In the genomic region with DNA sequence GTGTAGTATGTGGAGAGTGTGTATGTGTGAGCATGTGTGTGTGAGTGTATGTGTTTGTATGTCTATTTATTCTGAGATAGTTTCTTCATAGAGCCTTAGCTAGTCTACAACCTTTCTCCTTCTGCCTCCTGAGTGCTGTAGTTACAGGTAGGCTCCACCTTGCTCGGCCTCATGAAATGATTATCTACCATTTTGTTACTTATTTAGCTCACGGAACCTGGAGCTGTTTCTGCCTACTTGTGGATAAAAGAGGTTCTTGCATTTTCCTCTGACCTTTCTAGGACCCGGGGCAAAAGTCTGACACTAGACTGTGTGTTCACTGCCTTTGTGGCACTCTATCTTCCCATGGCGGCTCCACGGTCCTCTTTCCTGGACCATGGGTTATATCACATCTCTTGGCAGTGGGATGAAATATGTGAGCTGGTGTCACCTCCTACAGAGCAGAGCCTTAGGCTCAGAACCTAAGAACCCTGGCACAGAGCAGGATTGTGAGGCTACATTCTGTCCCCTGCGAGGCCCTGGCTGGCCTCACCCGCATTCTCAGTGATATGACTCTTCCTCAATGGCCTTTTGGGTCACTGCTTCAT, we compare ENCODE assay signal across 8 mouse cellular contexts. TPM values are rescaled to one million over a fixed set of nuclear protein-coding genes. Genes with fewer than 3 reads are reported as not detected.
DNase-seq lines count a peak whose midpoint lies in the region; ATAC-seq and TF ChIP-seq lines count a peak whose summit lies in the region.

TSS of gene Bri3 (plus strand) at position 537 of the 587 bp plus-strand sequence.

- no peak for TF ChIP-seq CTCF in heart, adult 2 months (IDR thresholded peaks at IDR 0.05)

- intact Hi-C loops in heart, adult 2 months (cut with DNase I), result no loop called here

- TF ChIP-seq POLR2A in heart, adult 2 months (IDR thresholded peaks at IDR 0.05; ENCODE audit: insufficient read depth, low read depth, low read length), result no peak

- H3K36me3 ChIP-seq in heart, adult 2 months (ENCODE audit: control insufficient read depth, insufficient read depth, low read length), result no peaks in the 10 kb centered on the region
- no peaks in the 10 kb centered on the region for H3K36me3 ChIP-seq in intestine, embryonic 14.5 days (ENCODE audit: control insufficient read depth, insufficient read depth, low read length)
- H3K36me3 ChIP-seq in megakaryocyte, embryonic 14.5 days (replicated peaks; ENCODE audit: low read length), result no peaks in the 10 kb centered on the region

- H3K4me1 ChIP-seq in heart, adult 2 months (ENCODE audit: control insufficient read depth, insufficient read depth, low read length), result peaks cover 4% of the 10 kb centered on the region
- peaks cover 15% of the 10 kb centered on the region for H3K4me1 ChIP-seq in intestine, embryonic 14.5 days (replicated peaks; ENCODE audit: control insufficient read depth, insufficient read depth, low read length)
- 0 out of 2 replicates have a peak, but pooled peaks cover 3% of the 10 kb centered on the region for H3K4me1 ChIP-seq in megakaryocyte, embryonic 14.5 days

- no peak within 1 kb of the TSS for H3K9ac ChIP-seq in heart, adult 2 months (ENCODE audit: low read depth, low read length)
- no peak within 1 kb of the TSS for H3K9ac ChIP-seq in intestine, embryonic 14.5 days (ENCODE audit: low read length)

- ATAC-seq in intestine, embryonic 14.5 days (replicated peaks; ENCODE audit: low FRiP score, low TSS enrichment, low read depth), result no peak
- no peak for ATAC-seq in erythroid progenitor cell, adult 5-6 weeks (replicated peaks; ENCODE audit: low FRiP score, poor library complexity, severe bottlenecking)

- H3K27ac ChIP-seq in heart, adult 2 months, result no peak within 1 kb of the TSS
- no peak within 1 kb of the TSS for H3K27ac ChIP-seq in intestine, embryonic 14.5 days (ENCODE audit: low read depth)

- no peaks in the 10 kb centered on the region for H3K79me2 ChIP-seq in heart, adult 2 months (replicated peaks; ENCODE audit: control insufficient read depth, insufficient read depth, low read length)

- DNase-seq in heart, adult 2 months, result no peak
- DNase-seq in heart, adult 11 months, result no peak
- DNase-seq in adrenal gland, adult 8-10 months, result no peak
- DNase-seq in gastrocnemius, postnatal 10 days, result no peak
- no peak for DNase-seq in intestine, embryonic 14.5 days (ENCODE audit: low spot score)
- no peak for DNase-seq in ovary, adult 18-20 months (ENCODE audit: low spot score)

- no peak for TF ChIP-seq EP300 in heart, adult 2 months (IDR thresholded peaks at IDR 0.05; ENCODE audit: insufficient read depth, low read depth, low read length)

- WGBS in heart, adult 2 months, result 79% methylated on average over 7 of the region's 7 CpGs
- WGBS in intestine, embryonic 14.5 days, result 89% methylated on average over 7 of the region's 7 CpGs

- H3K4me2 ChIP-seq in intestine, embryonic 14.5 days (ENCODE audit: low read length), result no peak within 1 kb of the TSS

- no peaks in the 10 kb centered on the region for H3K9me3 ChIP-seq in intestine, embryonic 14.5 days (ENCODE audit: control insufficient read depth, low read length)
- 0 out of 2 replicates have a peak, but pooled peaks cover 4% of the 10 kb centered on the region for H3K9me3 ChIP-seq in megakaryocyte, embryonic 14.5 days

- no peaks in the 10 kb centered on the region for H3K27me3 ChIP-seq in heart, adult 2 months (ENCODE audit: control insufficient read depth, insufficient read depth, low read length)
- no peaks in the 10 kb centered on the region for H3K27me3 ChIP-seq in intestine, embryonic 14.5 days (replicated peaks; ENCODE audit: control insufficient read depth, insufficient read depth, low read length)
- peaks cover 2% of the 10 kb centered on the region for H3K27me3 ChIP-seq in megakaryocyte, embryonic 14.5 days (replicated peaks)

- no peak within 1 kb of the TSS for H3K4me3 ChIP-seq in heart, adult 2 months
- H3K4me3 ChIP-seq in intestine, embryonic 14.5 days (ENCODE audit: low read depth, low read length), result no peak within 1 kb of the TSS
- H3K4me3 ChIP-seq in megakaryocyte, embryonic 14.5 days (replicated peaks), result no peak within 1 kb of the TSS

RNA-seq across cellular contexts. Expression of gene Bri3, which starts in this region (rescaled TPM):
- total RNA-seq in heart, adult 2 months (2021), result 100 to 1,000 TPM; 129 to 152 TPM
- polyA plus RNA-seq in heart, adult 2 months (2012; rRNA removed), result 240 and 258 TPM in 2 replicates
- 100 to 1,000 TPM; 101 to 135 (median 118) TPM for total RNA-seq in adrenal gland, adult 8-10 months (2022)
- total RNA-seq in gastrocnemius, postnatal 10 days (2021), result 10 to 100 TPM; 44.2 to 48.4 TPM
- polyA plus RNA-seq in intestine, embryonic 14.5 days (2014; fragmentation: Nextera tagmentation; extraction: Ambion mirVana), result 103 and 118 TPM in 2 replicates
- polyA plus RNA-seq in megakaryocyte, embryonic 14.5 days (2012; ENCODE audit: insufficient read depth, low replicate concordance), result 100 and 157 TPM in 2 replicates
- 20.1 and 20.5 TPM in 2 replicates for total RNA-seq in erythroid progenitor cell, adult 5-6 weeks (2015; ENCODE audit: low replicate concordance)
- 3.0 and 4.9 TPM in 2 replicates for total RNA-seq in erythroid progenitor cell, adult 5-6 weeks (2017; ENCODE audit: low replicate concordance)
